Mouse (Mus musculus) liver, postnatal 0 days (tissue): ENCODE data around the gene Mesp2.

Source experiments
- CTCF ChIP-seq: sonication (generic); IDR thresholded peaks from 2 replicates; pipeline ENCODE4 v1.5.1; 2016; ENCODE audit warnings: antibody characterized with exemption, low read depth
- EP300 ChIP-seq: IDR thresholded peaks from 2 replicates; pipeline ENCODE4 v1.6.1; 2016; ENCODE audit warnings: antibody characterized with exemption, low read depth, mild to moderate bottlenecking

GRCm38 (mm10) chr7:79808561-79808960 is 2.0 kb upstream of the Mesp2 start:
- no peak for TF ChIP-seq CTCF
- TF ChIP-seq EP300, result no peak
